Mouse (Mus musculus): ENCODE results near the gene Dcst2.

The Dcst2 gene

DNA sequence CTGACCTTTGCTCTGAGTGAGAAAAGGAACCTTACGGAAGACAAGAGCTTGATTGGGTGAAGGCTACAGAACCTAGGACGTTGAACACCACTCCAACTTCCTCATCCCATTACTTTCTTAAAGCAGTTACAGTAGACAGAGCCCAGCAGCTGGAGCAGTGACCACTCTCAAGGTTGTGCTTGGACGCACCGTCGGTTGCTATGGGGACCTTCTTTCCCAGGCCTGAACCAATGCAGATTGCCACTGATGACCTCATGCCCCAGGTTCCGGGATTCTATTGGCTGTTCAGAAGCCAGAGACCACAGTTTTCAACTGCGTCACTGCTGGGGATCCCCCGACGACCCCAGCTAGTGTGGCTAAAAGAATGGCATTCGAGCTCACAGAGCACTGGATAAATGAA, 30.8 kb upstream of the Dcst2 start:
- in situ Hi-C loops (cut with MboI, MseI) = no loop called here

DNA sequence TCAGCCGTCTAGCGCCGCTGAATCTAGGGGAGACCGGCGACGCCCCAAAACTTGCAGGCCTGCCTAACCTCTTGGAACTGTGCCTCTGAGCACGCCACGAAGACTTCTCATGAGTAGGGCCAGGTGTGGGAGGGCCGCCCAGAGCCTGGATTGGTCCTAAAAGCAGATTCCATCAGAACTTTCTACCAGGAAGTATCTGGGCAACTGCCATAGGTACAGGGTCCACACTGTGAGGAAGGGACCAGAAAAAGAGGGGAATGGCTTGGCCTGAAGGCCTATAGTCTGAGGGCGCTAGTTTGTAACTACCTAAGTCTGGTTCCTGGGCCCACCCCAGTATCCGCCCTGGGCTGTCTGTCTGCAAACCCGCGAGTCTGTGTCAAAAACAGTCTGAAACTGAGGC, 30.2 kb upstream of the Dcst2 start:
- in situ Hi-C loops (cut with MboI, MseI) = no loop called here

DNA sequence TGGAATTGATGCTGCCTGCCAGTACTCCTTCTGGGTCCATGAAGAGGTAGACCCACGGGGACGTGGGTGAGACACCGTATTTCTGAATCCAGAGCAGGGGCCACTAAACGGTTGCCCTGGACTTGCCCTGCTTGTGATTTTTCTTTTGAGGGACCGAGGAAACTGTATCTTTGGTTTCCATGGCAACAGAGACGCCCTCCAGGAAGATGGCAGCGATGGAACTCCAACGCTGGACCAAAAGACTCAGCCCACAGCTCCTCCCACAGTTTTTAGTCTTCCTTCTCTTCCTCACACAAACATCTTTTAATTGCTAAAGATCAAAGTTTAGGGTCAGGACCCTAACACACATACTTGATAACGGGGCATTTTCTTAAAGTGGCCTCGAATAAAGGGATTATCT, 29.8 kb upstream of the Dcst2 start:
- in situ Hi-C loops (cut with MboI, MseI) = no loop called here

DNA sequence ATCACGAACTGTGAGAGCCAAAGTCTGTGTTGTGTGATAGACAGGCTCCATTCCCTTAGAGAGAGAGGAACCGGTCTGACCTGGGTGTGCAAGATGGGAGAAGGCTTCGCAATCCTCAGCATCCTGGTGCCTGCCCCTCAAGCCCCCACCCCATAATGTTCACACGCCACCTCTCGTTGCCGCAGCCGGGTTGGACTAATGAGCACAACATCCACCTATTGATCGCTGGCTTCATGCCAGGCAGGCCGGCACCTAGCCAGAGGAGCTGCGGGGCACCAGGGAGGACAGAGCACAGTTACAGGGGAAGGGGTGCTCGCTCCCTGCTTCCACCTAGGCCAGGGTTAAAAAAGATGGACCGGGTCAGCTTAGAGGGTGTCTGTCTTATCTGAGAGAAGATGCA, 29.3 kb upstream of the Dcst2 start:
- in situ Hi-C loops (cut with MboI, MseI) = no loop called here

DNA sequence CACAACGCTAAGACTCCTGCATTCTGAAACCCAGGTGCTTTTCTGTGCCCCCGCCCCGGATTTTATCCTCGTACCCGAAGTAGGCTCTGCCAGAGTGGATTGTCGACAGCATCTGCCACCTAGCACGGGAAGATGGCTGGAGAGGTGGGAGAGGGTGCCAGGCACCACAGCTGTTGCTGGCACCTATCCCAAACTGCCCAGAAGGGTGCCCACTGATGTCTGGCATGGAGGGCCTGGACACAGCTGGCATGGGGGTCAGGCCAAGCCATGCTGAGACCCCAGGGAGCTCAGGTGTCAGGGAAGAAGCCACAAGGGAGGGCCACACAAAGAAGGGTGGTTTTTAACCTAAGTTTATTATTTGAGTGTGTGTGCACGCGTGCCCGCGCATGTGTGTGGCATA, 28.7 kb upstream of the Dcst2 start:
- in situ Hi-C loops (cut with MboI, MseI) = no loop called here

DNA sequence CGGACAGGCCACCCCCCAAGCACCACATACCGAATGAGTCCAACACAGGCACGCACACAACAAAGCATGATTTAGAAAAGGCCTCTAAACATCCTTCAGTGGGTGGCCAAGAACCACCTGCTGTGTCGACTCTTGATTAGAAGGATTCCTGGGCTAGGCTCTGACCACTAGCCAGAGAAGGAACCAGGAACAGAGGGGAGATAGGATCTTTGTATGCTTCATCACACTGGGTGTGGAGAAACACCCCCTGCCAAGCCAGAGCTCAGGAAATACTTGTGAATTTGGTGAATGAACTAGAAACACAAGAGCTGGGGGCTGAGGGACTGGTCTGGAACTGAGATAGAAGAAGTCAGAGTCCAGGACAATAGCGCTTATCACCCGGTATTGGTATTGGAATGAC, 25.2 kb upstream of the Dcst2 start:
- in situ Hi-C loops (cut with MboI, MseI) = no loop called here

DNA sequence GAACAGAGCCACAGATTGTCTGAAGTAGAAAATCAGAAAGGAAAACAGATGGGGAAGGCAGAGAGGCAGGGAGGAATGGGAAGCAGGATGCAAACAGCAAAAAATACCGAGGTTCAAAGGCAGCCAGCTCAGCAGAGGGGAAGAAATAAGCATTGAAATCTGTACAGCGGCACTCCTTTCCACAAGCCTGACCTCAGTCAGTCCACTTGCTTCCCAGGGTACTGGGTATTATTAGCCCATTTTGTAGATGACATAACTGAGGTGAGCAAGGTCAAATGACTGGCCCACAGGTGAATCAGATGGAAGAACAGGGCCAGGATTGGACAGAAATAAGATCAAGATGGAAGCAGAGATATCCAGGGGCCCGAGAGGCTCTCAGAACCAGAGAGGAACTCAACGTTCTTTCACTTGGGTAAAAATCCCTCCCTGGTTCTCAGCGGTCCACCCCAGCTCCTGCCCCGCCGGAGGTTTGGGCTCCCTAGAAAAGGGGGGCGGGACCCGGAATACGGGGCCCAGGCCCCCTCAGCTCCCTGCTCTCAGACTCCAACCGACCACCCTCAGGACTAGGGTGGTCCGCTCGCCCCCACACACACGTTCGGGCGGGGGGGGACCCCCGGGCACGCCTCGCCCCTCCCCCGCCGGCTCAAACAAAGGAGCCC, 24.6 kb upstream of the Dcst2 start:
- in situ Hi-C loops (cut with MboI, MseI) = no loop called here

DNA sequence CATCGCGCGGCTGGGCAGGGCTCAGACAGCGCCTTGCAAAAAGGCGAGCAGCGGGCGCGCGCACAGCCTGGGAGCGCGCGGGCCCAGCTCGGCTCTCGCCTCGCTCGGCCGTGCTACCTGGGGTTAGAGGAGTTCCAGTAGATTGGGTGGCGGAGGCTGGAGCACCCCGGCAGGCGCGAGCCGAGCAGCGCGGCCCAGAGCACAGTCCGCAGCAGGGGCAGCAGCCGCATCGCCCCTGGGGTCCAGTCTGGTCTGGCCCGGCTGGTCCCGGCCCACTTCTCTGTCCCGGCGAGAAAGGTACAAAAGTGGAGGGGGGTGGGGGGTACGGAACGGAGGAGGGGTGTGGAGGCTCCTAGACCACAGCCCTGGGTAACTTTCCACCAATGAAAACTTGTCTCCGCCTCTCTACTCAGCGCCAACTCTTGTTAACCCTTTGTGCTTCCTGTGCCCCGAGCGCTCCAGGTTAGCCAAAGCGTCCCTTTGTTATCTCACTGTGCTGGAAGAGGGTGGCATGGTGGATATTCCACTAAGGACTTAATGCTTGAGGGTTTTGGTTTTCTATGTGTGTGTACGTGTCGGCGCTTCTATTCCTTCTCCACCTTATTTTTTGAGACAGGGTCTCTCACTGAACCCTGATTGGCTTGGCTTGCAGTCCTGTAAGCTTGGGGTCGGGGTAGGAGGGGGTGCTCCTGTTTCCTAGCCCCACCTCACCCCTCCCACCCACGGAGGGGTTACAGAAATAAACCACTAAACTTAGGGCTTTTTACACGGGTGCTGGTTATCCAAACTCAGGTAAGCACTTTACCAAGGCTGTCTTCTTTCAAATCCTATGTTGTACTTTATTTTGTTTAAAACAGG, 23.8 kb upstream of the Dcst2 start, which contains the start of gene Efna4:
TSS of gene Efna4 (minus strand) at position 308 of the 858 bp plus-strand sequence.
- in situ Hi-C loops (cut with MboI, MseI) = no loop called here

DNA sequence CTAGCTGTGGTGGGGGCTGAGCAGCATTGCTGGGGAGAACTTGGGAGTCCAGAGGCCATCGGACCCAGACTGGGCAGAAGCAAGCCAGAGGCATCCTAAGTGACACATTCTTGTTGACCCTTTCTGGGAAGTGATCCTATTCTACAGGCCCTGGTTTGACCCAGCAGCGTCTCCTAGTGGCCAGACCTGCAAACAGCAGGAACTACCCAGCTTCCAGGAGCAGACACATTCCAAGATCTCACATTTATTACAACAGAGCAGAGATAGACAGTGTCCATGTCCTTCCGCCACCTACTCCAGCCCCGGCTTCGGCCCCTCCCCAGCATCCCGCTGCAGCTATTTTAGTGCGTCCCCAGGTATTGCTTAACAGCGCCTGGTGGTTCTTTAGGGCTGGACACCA, 22.4 kb upstream of the Dcst2 start:
- in situ Hi-C loops (cut with MboI, MseI) = no loop called here

DNA sequence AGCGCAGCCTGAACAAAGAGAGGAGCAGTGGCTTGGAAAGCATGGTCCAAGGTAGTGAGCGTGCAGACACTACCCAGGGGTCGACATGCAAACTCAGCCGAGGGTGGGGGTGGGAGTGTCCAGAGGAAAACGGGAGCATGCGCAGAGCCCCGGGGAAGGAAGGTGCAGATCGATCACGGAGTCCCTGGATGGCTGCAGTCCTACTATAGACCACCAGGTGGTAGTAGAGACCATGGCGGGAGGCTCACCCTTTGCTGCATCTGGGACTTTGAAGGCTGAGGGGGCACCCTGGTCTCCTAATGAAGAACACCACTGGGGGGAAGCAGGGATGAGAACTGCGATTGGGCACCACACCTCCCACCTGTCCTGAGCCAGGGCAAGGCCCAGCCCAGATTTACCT, 21.3 kb upstream of the Dcst2 start:
- in situ Hi-C loops (cut with MboI, MseI) = loop anchor here (10.0 kb wide), 1 partner anchor 144 kb away; no protein-coding TSS in a partner anchor

DNA sequence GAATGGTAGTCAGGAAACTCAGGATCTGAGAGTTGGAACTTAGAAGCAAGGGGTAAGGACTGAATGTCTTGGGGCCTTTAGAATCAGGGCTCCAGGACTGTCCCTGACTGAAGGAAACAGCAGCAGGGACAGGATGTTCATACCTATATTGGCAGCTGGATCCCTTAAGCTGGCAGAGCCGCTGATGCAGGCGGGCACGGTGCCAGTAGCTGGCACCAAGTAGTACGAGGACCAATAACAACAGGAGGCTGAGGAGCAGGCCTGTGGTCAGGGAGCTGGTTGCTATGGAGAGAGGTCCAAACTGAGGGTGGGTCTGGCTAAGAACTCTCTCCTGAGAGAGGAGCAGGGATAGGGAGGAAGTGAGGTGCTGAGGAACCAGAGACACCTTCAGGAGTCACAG, 20.0 kb upstream of the Dcst2 start:
- in situ Hi-C loops (cut with MboI, MseI) = loop anchor here (10.0 kb wide), 1 partner anchor 143 kb away; no protein-coding TSS in a partner anchor

DNA sequence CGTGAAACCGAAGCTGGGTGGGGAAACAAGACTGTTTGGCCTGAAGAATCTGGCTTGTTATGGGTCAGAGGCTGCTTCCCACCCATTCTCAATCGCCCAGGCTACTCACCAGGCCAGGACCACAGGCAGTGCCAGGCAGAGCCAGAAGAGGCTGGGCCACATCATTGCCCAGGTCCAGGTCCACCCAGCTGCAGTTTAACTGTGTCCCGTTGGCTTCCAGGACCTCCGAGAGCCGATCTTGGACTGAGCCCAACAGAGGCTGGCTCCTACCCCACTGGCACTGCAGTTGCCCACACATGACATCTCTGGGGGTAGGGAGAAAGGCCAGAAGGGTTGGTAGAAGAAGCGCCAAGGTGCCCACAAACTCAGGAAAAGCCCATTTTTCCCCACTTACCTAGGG, 18.5 kb upstream of the Dcst2 start:
- in situ Hi-C loops (cut with MboI, MseI) = loop anchor here (10.0 kb wide), 1 partner anchor 142 kb away; no protein-coding TSS in a partner anchor

DNA sequence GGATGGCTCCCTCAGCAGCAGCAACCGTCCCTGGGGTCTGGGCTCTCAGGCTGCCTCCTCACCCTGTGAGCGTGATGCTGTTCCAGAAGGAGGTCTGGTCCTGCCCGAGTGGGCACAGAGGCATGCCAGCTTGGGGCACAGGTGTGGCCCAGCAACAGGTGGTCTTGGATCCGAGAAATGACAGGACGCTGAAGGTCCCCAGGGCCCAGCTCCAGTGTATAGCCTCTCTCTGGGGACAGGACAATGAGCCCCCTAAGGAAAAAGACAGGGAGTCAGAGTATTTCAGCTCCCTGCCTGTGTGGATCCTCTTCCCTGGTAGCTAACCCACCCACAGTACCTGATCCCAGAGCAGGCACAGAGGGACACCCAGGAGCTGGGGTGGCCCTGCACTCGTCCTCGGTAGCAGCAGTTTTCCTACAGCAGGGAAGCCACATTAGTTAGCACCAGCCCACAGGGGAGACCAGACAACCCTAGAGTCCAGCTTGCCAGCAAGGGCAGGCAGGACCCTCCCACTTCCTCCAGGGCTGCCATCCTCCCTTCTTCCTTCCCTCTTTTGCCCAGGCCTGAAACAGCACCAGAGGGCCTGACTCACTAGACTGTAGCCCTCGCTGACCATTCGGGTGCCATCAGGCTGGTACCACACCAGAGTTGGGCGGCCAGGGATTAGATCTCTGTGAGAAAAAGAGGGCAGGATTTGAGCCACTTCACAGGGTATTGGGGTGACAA, 14.8 kb upstream of the Dcst2 start:
- in situ Hi-C loops (cut with MboI, MseI) = loop anchor here (10.0 kb wide), 1 partner anchor 138 kb away; no protein-coding TSS in a partner anchor

DNA sequence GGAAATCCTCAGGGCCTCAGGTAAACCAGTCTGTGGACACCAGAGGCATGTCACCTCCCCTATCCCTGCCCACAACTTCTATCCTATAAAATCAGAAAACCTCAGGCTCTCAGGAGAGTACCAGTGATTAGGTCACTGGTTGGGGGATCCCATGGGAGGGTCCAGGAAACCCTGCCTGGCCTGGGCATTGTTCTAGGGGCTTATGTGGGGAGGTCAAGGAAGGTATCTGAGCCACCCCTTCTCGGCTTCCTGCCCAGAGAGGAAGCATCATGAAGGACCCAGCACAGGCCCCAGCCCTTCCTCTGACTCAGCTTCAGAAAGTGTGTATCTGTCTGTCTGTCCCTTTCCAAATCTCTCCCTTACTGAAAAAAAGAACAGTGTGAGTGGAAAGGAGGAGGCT, 13.9 kb upstream of the Dcst2 start:
- in situ Hi-C loops (cut with MboI, MseI) = loop anchor here (10.0 kb wide), 1 partner anchor 137 kb away; no protein-coding TSS in a partner anchor

DNA sequence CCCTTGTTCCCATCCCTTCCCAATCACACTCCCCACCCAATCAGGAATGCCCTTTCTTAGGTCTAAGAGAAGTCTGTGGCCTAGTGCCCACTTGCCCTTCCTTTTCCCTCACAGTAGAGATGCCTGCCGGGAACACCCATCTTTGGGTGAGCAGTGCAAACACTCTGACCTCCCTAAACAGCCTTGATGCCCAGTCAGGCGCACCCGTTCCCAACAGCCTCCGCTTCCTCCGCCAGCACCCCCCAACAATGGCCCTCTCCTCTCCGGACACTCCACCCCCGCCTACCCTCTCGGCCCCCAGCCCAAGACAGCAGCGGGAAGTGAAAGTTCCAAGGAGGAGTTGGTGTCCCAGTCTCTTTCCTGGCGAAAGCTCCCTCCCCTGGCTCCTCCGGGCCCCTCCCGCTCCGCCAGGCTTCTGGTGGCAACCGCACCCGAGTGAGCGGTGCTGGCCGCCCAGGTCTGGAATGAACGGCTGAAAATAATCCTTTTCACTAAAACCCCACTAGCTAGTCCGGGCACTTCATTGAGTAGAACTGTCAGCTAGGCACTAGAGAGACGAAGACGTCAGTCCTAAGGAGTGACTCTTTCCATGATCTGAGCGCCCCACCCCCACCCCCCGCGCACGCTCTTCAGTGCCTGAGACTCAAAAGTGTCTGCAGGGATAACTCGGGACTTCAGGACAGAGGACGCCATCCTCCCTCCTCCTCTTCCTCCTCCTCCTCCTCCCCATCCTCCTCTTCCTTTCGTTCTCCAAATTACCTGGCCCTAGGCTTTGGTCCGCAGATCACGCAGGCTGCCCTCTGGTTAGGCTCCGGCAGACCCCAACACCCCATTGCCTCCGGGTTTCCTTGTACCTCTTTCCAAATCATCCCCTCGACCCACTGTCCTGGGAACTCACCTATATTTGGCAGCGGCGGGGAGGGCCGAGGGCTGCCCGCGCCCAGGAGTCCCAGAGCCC, 12.6 kb upstream of the Dcst2 start:
- in situ Hi-C loops (cut with MboI, MseI) = loop anchor here (10.0 kb wide), 1 partner anchor 136 kb away; no protein-coding TSS in a partner anchor

DNA sequence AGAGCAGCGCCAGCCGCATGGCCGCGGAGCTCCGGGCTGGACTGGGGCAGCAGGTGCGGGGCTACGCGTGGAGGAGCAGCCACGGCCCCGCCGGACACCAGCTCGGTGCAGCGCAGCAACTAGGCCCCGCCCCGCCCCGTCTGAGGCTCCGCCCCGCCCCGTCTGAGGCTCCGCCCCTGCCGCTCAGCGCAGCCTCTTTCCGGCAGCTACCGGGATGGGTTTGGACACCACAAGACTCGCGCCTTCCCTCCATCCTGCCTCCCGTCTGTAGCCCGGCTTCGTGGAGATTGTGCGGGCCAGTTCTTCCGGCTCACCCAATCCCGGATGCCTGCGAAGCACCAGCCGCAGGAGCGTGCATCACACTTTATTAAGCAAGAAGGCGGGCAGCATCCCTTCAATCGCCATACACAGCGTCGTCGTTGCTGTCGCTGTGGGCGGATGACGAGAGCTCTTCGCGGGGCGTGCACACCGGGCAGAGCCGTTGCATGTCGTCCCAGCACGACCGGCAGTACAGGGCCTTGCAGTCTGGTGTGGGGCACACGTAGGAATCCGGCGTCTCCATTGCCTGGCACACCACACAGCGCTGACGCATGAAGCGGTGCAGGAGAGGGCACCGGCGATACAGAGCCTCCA, 11.8 kb upstream of the Dcst2 start, which contains the start of gene Adam15:
TSS of gene Adam15 (minus strand) at position 128 of the 633 bp plus-strand sequence.
- in situ Hi-C loops (cut with MboI, MseI) = loop anchor here (10.0 kb wide), 1 partner anchor 135 kb away; no protein-coding TSS in a partner anchor

DNA sequence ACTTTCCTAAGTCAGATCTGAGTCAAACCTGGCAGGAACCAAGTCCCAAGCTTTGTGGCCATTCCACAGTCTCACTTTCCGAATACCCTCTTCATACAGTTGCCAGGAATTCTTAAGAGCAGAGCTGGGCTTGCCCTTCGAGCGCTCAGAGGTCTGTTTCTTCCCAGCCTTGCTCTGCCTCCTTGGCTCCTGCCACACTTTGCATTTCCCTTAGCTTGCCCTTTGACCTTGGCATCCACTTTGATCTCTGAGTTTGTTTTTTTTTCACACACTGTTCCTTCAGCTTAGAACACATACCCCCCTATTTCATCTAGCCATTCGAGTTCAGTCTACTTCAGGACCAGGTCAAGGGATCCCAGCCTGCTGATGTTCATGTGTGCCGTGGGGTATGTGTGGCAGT, 10.5 kb upstream of the Dcst2 start:
- in situ Hi-C loops (cut with MboI, MseI) = no loop called here

DNA sequence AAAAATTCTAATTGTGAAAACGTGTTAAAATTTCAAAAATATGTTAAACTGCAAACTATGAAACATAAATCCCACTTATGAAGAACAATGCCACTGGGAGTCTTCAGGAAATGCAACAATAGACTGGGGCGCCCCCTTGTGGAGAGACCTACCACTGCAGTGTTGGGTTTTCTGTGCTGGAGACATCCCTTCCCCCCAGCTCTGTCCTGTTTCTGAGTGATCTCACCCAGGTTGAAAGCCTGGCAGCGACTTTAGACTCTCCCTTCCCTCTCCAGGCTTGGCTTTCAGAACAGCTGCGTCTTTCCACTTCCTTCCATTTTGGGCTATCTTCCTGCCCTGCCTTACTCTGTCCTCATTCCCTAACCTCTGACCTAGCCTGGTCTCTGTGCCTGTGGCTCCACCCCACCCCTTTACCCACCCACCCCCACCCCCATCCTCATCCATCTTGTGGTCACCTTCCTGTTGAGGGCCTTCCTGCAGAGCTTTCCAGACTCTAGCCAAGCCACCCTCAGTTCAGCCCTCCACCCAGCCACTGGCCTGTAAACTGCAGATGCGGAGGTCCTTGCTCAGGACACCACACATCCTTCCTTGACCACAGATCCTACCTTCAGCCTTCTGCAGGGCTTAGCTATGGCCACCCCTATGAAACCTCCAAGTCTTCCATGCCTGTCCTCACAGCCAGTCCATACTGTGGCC, 6.8 kb upstream of the Dcst2 start:
- in situ Hi-C loops (cut with MboI, MseI) = no loop called here

DNA sequence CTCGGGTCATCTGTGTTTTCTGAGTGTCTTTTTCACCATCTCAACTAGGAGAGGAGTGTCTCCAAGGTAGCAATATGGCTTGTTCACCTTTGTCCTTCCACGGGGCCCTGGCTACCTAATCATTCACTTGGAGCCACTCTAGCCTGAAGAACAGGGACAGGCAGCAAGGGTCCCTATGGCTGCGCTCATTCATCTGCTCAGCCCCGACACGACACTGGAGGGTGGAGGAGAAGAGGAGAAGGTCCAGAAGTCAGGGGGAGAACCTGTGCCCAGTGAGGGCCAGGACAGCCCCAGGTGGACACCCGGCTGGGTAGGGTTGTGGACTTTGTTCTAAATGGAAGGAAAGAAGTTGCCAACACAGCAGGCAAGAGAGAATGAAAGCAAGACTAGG, 6.3 kb upstream of the Dcst2 start:
- in situ Hi-C loops (cut with MboI, MseI) = no loop called here

DNA sequence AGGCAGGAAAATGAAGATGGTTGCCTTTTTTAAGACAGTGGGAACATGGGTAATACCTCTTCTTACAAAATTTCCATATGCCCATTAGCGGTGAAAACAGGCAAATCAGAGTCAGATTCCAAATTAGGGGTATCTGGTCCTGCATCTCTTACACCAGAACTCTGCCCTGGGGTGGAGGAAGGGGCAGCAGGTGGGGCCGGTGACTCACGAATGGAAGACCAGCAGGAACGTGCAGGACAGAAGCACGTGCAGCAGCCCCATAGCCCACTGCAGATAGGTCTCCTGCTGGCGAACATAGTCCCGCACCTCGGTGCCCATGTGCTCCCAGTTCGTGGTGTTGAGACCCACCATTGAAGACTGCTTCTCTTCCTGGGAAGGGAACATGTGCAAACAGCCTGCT, 5.7 kb upstream of the Dcst2 start:
- in situ Hi-C loops (cut with MboI, MseI) = no loop called here

Data from T-helper 17 cell (primary cell).